Mouse (Mus musculus) olfactory bulb, adult 2 months (tissue): ENCODE data around the gene Lce1a2. TPM values are rescaled to one million over a fixed set of nuclear protein-coding genes. Genes with fewer than 3 reads are reported as not detected.
"Not testable (repeated sequence)": the region's sequence is repeated elsewhere in the genome, so short reads cannot be mapped to it uniquely, and the experiment has no call there.

Experiments used
- H3K27ac ChIP-seq: fragments of 200-500 bp; 2 replicates; pipeline ENCODE4 v1.5.1; 2012; ENCODE audit warnings: low read depth, low read length; ENCODE audit not compliant: insufficient read depth
- H3K4me1 ChIP-seq: fragments of 200-500 bp; 2 replicates; pipeline ENCODE4 v1.6.1; 2012; ENCODE audit warnings: low read length; ENCODE audit not compliant: control insufficient read depth, insufficient read depth
- H3K4me3 ChIP-seq: fragments of 200-500 bp; 2 replicates; pipeline ENCODE4 v1.5.1; 2012; ENCODE audit warnings: mild to moderate bottlenecking, low read depth, low read length, moderate library complexity; ENCODE audit not compliant: insufficient read depth
- CTCF ChIP-seq: fragments of 200-500 bp; IDR thresholded peaks from 2 replicates; pipeline ENCODE4 v1.5.1; 2012; ENCODE audit warnings: low read depth, mild to moderate bottlenecking, low read length, moderate library complexity; ENCODE audit not compliant: insufficient read depth
- POLR2A ChIP-seq: fragments of 200-500 bp; IDR thresholded peaks from 2 replicates; pipeline ENCODE4 v1.6.1; 2012; ENCODE audit warnings: mild to moderate bottlenecking, low read depth, low read length, moderate library complexity; ENCODE audit not compliant: insufficient read depth
- WGBS: fragments of 180-500 bp; shearing (Covaris S2); methylation state at CpG from one replicate; pipeline ENCODE4 v1.1.7; 2018; 5-methylcytosine and 5-hydroxymethylcytosine counted together
- polyA plus RNA-seq: library from polyadenylated mRNA; stranded (reverse); fragments of >200 nt; gene quantifications from 2 replicates; pipeline ENCODE4 v1.2.4, GENCODE M21; 2012; ENCODE audit warnings: low replicate concordance; ENCODE audit not compliant: missing spikeins, insufficient read depth, insufficient read length

Gene Lce1a2
- not detected in 2 replicates for polyA plus RNA-seq

- Histone ChIP-seq H3K27ac (no peak within 1 kb of the TSS), H3K4me1 (no peaks in the 10 kb centered on the region), H3K4me3 (no peak within 1 kb of the TSS)
- TF ChIP-seq CTCF: no peak
- TF ChIP-seq POLR2A: no peak
Measured at GRCm38 (mm10) chr3:92670215-92670614, at the start of gene Lce1a2. Lce1a2 (minus strand) TSS chr3:92670315.

GRCm38 (mm10) chr3:92715122-92715521, 45.0 kb upstream of the Lce1a2 start:
- TF ChIP-seq CTCF (no peak), POLR2A (no peak)
- H3K4me3 ChIP-seq: no peak overlapping the region
- H3K4me1 ChIP-seq: no peaks in the 10 kb centered on the region
- no peak overlapping the region for H3K27ac ChIP-seq

GRCm38 (mm10) chr3:92708974-92709373, 38.9 kb upstream of the Lce1a2 start, which contains the start of gene Lce1e:
Lce1e (minus strand) TSS chr3:92709074.
- no peak within 1 kb of the TSS for H3K27ac ChIP-seq
- no peak within 1 kb of the TSS for H3K4me3 ChIP-seq
- TF ChIP-seq CTCF (no peak), POLR2A (no peak)
- WGBS: 83% methylated on average over 2 of the region's 2 CpGs
- no peaks in the 10 kb centered on the region for H3K4me1 ChIP-seq

- no peak overlapping the region for H3K4me3 ChIP-seq
- H3K4me1 ChIP-seq: no peaks in the 10 kb centered on the region
- no peak overlapping the region for H3K27ac ChIP-seq
- 23% methylated on average over 1 of the region's 1 CpGs for WGBS
- no peak for TF ChIP-seq POLR2A
- no peak for TF ChIP-seq CTCF
Measured at GRCm38 (mm10) chr3:92694613-92695012, 24.5 kb upstream of the Lce1a2 start.

GRCm38 (mm10) chr3:92691688-92692087, 21.6 kb upstream of the Lce1a2 start:
- Histone ChIP-seq H3K4me1 (no peaks in the 10 kb centered on the region), H3K4me3 (no peak overlapping the region), H3K27ac (no peak overlapping the region)
- TF ChIP-seq POLR2A (no peak), CTCF (no peak)

- 85% methylated on average over 16 of the region's 16 CpGs for WGBS
- H3K4me1 ChIP-seq: not testable (repeated sequence)
Measured at GRCm38 (mm10) chr3:92689154-92689553, 19.0 kb upstream of the Lce1a2 start.

GRCm38 (mm10) chr3:92687110-92687509, 17.0 kb upstream of the Lce1a2 start, which contains the start of gene Lce1d:
Lce1d (minus strand) TSS chr3:92687210.
- TF ChIP-seq POLR2A: no peak
- no peak for TF ChIP-seq CTCF
- Histone ChIP-seq H3K4me1 (no peaks in the 10 kb centered on the region), H3K27ac (no peak within 1 kb of the TSS), H3K4me3 (no peak within 1 kb of the TSS)
- WGBS: 79% methylated on average over 2 of the region's 2 CpGs

More at GRCm38 (mm10) chr3:92689154-92689553, 19.0 kb upstream of the Lce1a2 start:
- not testable (repeated sequence) for H3K27ac ChIP-seq, H3K4me3 ChIP-seq

GRCm38 (mm10) chr3:92678947-92679346, 8.8 kb upstream of the Lce1a2 start, which contains the start of gene Lce1c:
Lce1c (plus strand) TSS chr3:92679247.
- Histone ChIP-seq H3K4me3 (no peak within 1 kb of the TSS), H3K27ac (no peak within 1 kb of the TSS), H3K4me1 (no peaks in the 10 kb centered on the region)
- TF ChIP-seq POLR2A: no peak
- no peak for TF ChIP-seq CTCF
- WGBS: 92% methylated on average over 4 of the region's 4 CpGs

GRCm38 (mm10) chr3:92656826-92657225, 13.3 kb downstream of the Lce1a2 start, which contains the start of gene Lce1b:
Lce1b (minus strand) TSS chr3:92656926.
- no peaks in the 10 kb centered on the region for H3K4me1 ChIP-seq
- no peak within 1 kb of the TSS for H3K27ac ChIP-seq
- no peak within 1 kb of the TSS for H3K4me3 ChIP-seq
- TF ChIP-seq POLR2A: no peak
- no peak for TF ChIP-seq CTCF

GRCm38 (mm10) chr3:92648207-92648606, 21.9 kb downstream of the Lce1a2 start, which contains the start of gene Lce1a1:
Lce1a1 (minus strand) TSS chr3:92648307.
- Histone ChIP-seq H3K27ac (no peak within 1 kb of the TSS), H3K4me1 (no peaks in the 10 kb centered on the region), H3K4me3 (no peak within 1 kb of the TSS)
- no peak for TF ChIP-seq POLR2A
- no peak for TF ChIP-seq CTCF
- WGBS: 89% methylated on average over 1 of the region's 1 CpGs

- no peak overlapping the region for H3K4me3 ChIP-seq
- H3K27ac ChIP-seq: no peak overlapping the region
- no peak for TF ChIP-seq POLR2A
- H3K4me1 ChIP-seq: no peaks in the 10 kb centered on the region
- 97% methylated on average over 15 of the region's 15 CpGs for WGBS
Measured at GRCm38 (mm10) chr3:92639854-92640253, 30.3 kb downstream of the Lce1a2 start.
